Mouse (Mus musculus) ES-Bruce4 (cell line): ENCODE measurements around the gene Gar1.

Experiments used
- CTCF ChIP-seq: IDR thresholded peaks from one replicate; pipeline ENCODE4 v1.8.1; 2011; ENCODE audit warnings: low read depth, low read length
- EP300 ChIP-seq: IDR thresholded peaks from 2 replicates; pipeline ENCODE4 v1.6.1; 2011; ENCODE audit warnings: low read depth, low read length; ENCODE audit not compliant: insufficient read depth
- POLR2A ChIP-seq: IDR thresholded peaks from one replicate; pipeline ENCODE4 v1.8.1; 2011; ENCODE audit warnings: low read length; ENCODE audit not compliant: insufficient read depth

- TF ChIP-seq CTCF (no peak), POLR2A (no peak), EP300 (no peak)
These were observed 33.9 kb downstream of the Gar1 start for GRCm38 (mm10) chr3:129797341-129797740.
